Mouse (Mus musculus): ENCODE results near the gene Shisa8.
A peak's percentile ranks its signal among the peaks of the same experiment; 100 is the strongest.

Shisa8 gene

GRCm38 (mm10) chr15:82203090-82203489 lies 9.5 kb downstream of the Shisa8 start:
- DNase-seq, result no peak

GRCm38 (mm10) chr15:82202086-82202485 lies 10.5 kb downstream of the Shisa8 start:
- no peak for DNase-seq

DNA sequence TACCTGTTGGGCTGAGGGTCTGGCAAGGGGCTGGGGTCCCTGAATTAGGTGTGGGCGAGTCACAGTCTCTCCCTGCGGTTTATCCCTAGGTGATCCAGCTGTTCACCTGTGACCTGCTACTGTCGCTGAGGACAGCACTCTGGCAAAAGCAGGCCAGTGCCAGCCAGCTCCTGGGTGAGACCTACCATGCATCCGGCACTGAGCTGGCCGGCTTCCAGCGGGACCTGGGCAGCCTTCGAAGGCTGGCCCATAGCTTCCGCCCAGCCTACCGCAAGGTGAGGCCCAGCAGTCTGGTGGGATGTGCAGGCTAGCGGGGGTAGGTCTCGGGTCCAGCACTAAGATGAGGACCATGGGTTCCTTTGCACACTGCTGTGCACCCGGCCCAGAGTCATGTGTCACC lies 13.1 kb downstream of the Shisa8 start:
- DNase-seq, result no peak

GRCm38 (mm10) chr15:82198342-82198741 lies 14.3 kb downstream of the Shisa8 start:
- DNase-seq, result no peak

DNA sequence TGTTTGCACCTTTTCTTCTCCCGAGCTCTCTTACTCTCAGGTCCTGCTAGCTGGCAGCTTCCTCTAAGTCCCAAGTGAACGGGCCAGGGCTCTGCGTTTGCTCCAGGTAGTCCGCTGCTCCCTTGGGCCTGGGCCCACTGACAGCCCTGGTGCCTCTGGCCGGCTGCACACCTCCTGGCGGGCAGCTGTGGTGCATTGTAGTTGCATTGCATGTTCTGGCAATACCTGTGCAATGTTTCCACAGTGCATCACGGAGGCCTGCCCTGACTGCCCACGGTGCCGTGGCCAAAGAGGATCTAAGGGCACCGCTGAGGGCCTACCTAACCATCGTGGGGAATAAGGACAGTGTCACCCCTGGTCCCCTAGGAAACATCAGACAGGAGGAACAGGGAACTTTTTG lies 14.7 kb downstream of the Shisa8 start:
- no peak for DNase-seq

- DNase-seq, result no peak
Measured at GRCm38 (mm10) chr15:82197246-82197750, 15.3 kb downstream of the Shisa8 start.

DNA sequence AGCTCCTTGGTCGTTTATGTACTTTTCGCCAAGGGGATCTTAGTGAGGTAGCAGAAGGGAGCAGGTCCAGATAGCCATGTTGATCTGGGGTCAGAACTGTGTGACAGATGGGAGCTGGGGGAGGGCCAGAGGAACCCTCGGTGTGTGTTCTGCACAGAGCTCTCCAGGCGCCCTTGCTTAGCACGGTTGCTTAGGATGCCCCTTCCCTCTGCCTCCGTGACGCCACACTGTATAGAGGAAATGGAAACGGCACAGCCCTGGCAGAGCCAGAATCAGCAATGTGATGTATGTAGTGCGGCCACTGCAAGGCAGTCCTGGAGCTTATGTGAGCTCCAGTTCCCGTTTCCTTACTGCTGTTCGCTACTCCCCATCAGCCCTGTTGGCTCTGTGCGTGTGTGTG lies 16.3 kb downstream of the Shisa8 start:
- no peak for DNase-seq

DNA sequence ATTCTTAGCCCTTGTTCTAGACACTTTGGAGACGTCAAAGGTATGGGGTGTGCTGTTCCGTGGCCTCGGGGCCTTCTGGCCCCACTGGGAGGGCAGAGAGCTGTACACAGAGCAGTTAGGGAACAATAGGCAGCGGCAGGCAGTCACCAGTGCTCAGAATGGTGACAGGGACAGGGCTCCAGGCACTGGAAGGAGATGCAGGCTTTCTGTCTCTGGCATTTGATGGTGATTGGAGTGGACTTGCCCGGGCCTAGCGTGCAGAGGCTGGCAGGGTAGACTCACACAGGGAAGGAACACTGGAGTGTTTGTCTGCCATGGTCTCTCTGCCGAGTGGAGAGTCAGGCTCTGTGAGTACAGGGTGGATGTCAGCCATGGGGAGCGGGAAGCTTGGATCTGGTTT lies 20.0 kb downstream of the Shisa8 start:
- no peak for DNase-seq

GRCm38 (mm10) chr15:82188481-82189240 lies 24.0 kb downstream of the Shisa8 start:
- DNase-seq, result peak; percentile 77

DNA sequence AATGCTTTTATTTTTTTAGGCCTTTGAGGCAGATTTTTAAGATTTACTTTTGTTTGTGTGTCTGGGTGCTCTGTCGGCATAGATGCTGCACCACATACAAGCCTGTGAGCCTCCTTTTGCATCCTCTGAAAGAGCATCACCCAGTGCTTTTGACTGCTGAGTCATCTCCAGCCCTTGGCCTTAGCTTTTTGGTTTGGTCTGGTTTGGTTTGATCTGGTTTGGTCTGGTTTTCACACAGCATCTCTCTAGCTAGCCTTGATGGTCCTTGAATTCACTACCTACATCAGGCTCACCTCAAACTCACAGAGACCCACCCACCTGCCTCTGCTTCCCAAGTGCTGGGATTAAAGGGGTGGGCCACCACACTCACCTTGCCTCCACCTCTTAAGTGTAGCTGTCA lies 24.7 kb downstream of the Shisa8 start:
- peak; percentile 36 for DNase-seq

GRCm38 (mm10) chr15:82187401-82187800 lies 25.2 kb downstream of the Shisa8 start:
- no peak for DNase-seq

DNA sequence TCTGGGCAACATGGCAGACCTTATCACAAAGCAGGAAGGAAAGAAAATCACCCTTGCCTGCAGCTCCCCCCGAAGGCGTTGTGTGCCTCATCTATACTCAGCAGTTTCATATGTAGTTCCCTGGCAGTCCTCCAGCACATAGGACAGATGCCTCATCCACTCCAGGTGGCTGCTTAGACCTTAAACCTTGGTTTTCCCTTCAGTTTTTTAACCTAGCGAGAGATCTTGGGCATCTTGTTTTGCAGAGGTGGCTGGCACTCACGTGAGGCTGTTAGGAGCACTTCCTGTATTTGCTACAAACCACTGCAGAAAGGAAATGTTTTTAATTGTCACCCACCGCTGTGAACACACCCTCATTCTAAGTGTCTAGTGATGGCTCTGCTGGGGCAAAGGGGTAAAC lies 25.7 kb downstream of the Shisa8 start:
- peak; percentile 59 for DNase-seq

- DNase-seq, result peak; percentile 79
Measured at GRCm38 (mm10) chr15:82186131-82186530, 26.5 kb downstream of the Shisa8 start.

GRCm38 (mm10) chr15:82185062-82185783 lies 27.4 kb downstream of the Shisa8 start:
- peak; percentile 72 for DNase-seq

DNA sequence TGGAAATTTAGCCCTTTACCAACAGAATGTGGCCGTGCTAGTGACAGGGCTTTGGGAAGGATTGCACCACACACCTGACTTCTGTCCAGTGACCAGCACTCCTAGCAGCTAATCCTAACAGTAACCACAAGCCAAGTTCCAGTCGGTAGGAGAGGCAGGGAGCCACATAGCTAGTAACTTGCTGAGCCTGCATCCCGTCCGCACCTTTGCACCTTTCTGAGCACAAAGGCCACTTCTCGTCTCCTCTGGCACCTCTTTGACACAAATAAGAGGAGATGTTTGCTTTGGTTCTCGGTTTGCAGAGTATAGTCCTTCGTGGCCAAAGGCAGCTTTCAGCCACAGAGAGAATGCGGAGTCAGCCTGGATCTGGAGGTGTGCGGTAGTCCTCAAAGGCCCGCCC lies 28.0 kb downstream of the Shisa8 start:
- DNase-seq, result no peak

DNA sequence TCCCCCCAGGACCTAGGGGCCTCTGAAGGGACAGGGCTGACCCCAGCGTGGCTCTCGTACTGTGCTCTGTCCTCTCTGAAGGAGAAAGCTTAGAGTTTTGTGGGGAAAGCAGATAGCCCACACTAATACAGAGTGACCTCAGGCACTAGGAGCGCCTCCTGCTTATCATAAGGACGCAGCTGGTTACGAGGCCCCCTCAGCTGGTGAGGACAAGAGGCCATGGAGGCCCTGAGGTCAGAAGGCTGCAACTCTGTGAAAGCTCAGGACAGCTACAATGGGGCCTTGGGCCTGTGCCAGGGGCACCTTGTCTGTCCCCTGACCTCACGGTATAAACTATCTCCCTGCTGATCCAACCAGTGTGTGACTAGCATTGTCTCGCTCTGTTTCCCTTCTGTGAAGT lies 28.4 kb downstream of the Shisa8 start:
- peak; percentile 91 for DNase-seq

- no peak for DNase-seq
Measured at GRCm38 (mm10) chr15:82183596-82183995, 29.0 kb downstream of the Shisa8 start.

DNA sequence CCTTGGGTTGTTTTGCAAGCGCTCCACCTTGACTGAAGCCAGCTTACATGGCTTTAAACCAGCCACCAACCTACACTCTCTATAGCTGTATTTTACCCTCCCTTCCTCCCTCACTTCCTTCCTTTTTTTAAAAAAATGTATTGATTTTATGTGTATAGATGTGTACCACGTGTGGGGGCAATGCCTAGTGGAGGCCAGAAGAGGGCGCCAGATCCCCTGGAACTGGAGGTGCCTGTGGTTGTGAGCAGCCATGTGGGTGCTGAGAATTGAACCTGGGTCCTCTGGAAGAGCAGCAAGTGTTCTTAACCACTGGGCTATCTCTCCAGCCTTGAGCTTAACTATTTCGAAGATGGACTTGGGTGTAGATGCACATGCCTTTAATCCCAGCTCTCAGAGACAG lies 30.3 kb downstream of the Shisa8 start:
- DNase-seq, result no peak

GRCm38 (mm10) chr15:82181131-82181530 lies 31.5 kb downstream of the Shisa8 start:
- no peak for DNase-seq

DNA sequence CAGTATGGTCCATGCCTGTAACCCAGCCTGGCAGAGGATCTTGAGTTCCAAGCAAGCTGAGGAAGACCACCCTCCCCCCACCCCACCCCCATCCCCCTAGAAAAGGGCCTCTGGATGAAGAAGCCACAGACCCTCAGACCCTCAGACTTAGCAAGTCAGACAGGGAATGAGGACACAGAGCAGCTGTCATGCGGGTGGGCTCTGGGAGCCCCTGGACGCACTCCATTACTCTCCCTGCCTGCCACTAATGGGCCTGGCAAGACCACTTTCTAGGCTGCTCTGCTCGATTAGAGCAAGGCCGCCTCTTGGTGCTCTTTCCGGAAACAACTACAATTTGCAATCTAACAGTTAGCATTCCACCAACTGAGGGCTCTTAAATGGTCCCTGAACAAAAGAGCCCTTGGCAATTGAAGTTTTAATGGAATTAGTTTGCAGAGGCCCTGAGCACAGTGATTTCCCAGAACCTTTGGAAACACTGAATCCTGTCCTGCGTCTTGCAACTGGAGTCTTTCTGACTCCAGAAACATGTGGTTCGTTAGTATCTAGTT lies 34.8 kb downstream of the Shisa8 start:
- DNase-seq, result no peak

DNA sequence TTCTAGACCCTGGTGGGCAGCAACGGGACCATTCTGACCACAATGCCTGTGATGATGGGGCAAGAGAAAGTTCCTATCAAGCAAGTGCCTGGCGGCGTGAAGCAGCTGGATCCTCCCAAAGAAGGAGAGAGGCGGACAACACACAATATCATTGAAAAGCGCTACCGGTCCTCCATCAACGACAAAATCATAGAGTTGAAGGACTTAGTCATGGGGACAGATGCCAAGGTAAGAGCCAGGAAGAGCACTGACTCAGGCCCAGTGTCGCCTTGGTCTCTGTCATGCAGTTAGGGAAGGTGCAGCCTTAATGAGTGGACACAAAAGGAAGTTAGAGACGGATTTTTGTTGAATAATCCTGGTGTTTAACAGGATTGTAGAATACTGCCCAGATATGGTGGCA lies 37.5 kb downstream of the Shisa8 start:
- DNase-seq, result no peak

DNA sequence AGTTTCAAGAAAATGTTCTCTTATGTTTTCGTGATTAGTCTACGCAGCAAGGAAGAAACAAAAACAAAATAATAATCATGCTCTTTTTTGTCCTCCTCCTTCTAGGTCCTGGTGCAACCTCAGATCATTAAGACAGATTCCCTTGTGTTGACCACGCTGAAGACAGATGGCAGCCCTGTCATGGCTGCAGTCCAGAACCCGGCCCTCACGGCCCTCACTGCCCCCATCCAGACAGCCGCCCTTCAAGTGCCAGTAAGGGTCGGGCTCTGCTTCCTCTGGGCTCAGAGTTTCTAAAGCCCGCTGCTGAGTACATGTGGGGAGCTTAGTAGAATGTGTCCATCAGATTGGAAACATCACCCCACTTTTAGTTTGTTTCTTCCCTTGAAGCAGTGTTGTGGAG lies 40.0 kb downstream of the Shisa8 start:
- no peak for DNase-seq

- no peak for DNase-seq
Measured at GRCm38 (mm10) chr15:82170437-82171377, 41.9 kb downstream of the Shisa8 start.

All from liver (tissue).